Mouse (Mus musculus): ENCODE results near the gene Aurka.

- TF ChIP-seq POLR2A (IDR thresholded peaks at IDR 0.05; ENCODE audit: insufficient read depth, low read depth, low read length) (no peak), CTCF (IDR thresholded peaks at IDR 0.05) (no peak), EP300 (IDR thresholded peaks at IDR 0.05; ENCODE audit: insufficient read depth, low read depth, low read length) (no peak)
Observed at GRCm38 (mm10) chr2:172418208-172418607, 47.9 kb upstream of the Aurka start.

Data from heart, adult 2 months (tissue).